ENCODE assay signal across 8 mouse cellular contexts in the genomic region with DNA sequence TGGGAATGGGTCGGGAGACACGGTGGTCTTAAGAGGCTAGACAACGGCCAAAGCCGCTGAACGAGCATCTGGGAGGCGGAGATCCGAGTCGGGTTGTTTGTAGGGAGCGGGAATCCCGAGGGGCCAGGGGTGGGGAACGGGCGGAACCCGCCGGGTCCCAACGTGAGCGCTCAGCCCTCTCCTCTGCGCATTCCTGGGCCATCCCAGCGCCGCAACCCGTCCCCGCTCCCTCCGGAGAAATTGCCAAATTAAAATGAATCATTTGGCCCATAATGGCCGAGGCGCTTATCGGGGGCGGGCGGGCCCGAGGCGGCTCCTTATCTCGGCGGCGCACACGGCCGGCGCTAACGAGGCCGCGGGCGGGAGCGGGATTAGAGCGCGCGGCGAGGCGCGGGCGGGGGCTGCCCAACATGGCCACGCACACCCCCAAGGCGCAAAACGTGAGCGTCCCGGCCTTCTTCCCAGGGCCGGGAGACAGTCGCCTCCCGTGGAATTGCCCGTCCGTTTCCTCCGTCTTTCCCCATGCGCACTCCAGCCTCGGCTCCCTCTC. TPM values are rescaled to one million over a fixed set of nuclear protein-coding genes. Genes with fewer than 3 reads are reported as not detected.
DNase-seq lines count a peak whose midpoint lies in the region; ATAC-seq and TF ChIP-seq lines count a peak whose summit lies in the region.

Tal1 (plus strand) TSS at position 56 of the 550 bp plus-strand sequence.

- 1% methylated on average over 60 of the region's 60 CpGs for WGBS in lung, adult 2 months
- under 1% methylated on average over 53 of the region's 60 CpGs for WGBS in embryonic facial prominence, embryonic 11.5 days
- under 1% methylated on average over 60 of the region's 60 CpGs for WGBS in limb, embryonic 12.5 days
- whole genome bisulfite sequencing in midbrain, embryonic 16.5 days, result under 1% methylated on average over 60 of the region's 60 CpGs

- 0 out of 2 replicates have a peak within 1 kb of the TSS, but pooled peaks have one; percentile 9 for H3K27ac ChIP-seq in embryonic facial prominence, embryonic 11.5 days (replicated peaks; ENCODE audit: low read depth, low read length)
- peak within 1 kb of the TSS; percentile 45; the same call in 1 of the 2 replicates for H3K27ac ChIP-seq in limb, embryonic 12.5 days
- peak within 1 kb of the TSS; percentile 88 for H3K27ac ChIP-seq in midbrain, embryonic 16.5 days (ENCODE audit: low read length)

- peak within 1 kb of the TSS; percentile 50 for H3K9ac ChIP-seq in embryonic facial prominence, embryonic 11.5 days (replicated peaks; ENCODE audit: low read length)
- peak within 1 kb of the TSS; percentile 37 for H3K9ac ChIP-seq in limb, embryonic 12.5 days (replicated peaks)
- H3K9ac ChIP-seq in midbrain, embryonic 16.5 days (ENCODE audit: low read depth, low read length), result peak within 1 kb of the TSS; percentile 58

- peak within 1 kb of the TSS; percentile 75 for H3K4me3 ChIP-seq in lung, adult 2 months (replicated peaks; ENCODE audit: extremely low read depth, low read depth, low read length)
- H3K4me3 ChIP-seq in embryonic facial prominence, embryonic 11.5 days (ENCODE audit: low read depth, low read length), result peak within 1 kb of the TSS; percentile 29
- peak within 1 kb of the TSS; percentile 37 for H3K4me3 ChIP-seq in limb, embryonic 12.5 days (replicated peaks)
- H3K4me3 ChIP-seq in midbrain, embryonic 16.5 days (ENCODE audit: low read depth, low read length), result peak within 1 kb of the TSS; percentile 40

- peak within 1 kb of the TSS; percentile 50 for H3K4me2 ChIP-seq in embryonic facial prominence, embryonic 11.5 days (ENCODE audit: low read depth, low read length)
- peak within 1 kb of the TSS; percentile 58 for H3K4me2 ChIP-seq in limb, embryonic 12.5 days
- peak within 1 kb of the TSS; percentile 45 for H3K4me2 ChIP-seq in midbrain, embryonic 16.5 days (ENCODE audit: low read length)

- TF ChIP-seq CTCF in lung, adult 2 months (IDR thresholded peaks at IDR 0.05; ENCODE audit: insufficient read depth, low read length), result no peak

- peaks cover 3% of the 10 kb centered on the region for H3K4me1 ChIP-seq in lung, adult 2 months (ENCODE audit: control insufficient read depth, insufficient read depth, low read length)
- H3K4me1 ChIP-seq in embryonic facial prominence, embryonic 11.5 days (ENCODE audit: control insufficient read depth, insufficient read depth, low read length), result peaks cover 4% of the 10 kb centered on the region
- peaks cover 23% of the 10 kb centered on the region for H3K4me1 ChIP-seq in limb, embryonic 12.5 days (replicated peaks)
- H3K4me1 ChIP-seq in midbrain, embryonic 16.5 days (ENCODE audit: control insufficient read depth, insufficient read depth, low read length), result peaks cover 6% of the 10 kb centered on the region

- H3K27me3 ChIP-seq in embryonic facial prominence, embryonic 11.5 days (ENCODE audit: control insufficient read depth, insufficient read depth, low read length), result peaks cover 76% of the 10 kb centered on the region
- H3K27me3 ChIP-seq in limb, embryonic 12.5 days, result peaks cover 98% of the 10 kb centered on the region
- H3K27me3 ChIP-seq in midbrain, embryonic 16.5 days (ENCODE audit: control insufficient read depth, insufficient read depth, low read depth, low read length), result peaks cover 42% of the 10 kb centered on the region

- intact Hi-C loops in heart, postnatal 10 days (cut with DNase I), result loop anchor here (5.0 kb wide), 1 partner anchor 149 kb away; the partner anchor contains the start of gene Foxd2

- no peaks in the 10 kb centered on the region for H3K36me3 ChIP-seq in embryonic facial prominence, embryonic 11.5 days (replicated peaks; ENCODE audit: control insufficient read depth, insufficient read depth, low read depth, low read length)
- H3K36me3 ChIP-seq in limb, embryonic 12.5 days, result no peaks in the 10 kb centered on the region
- no peaks in the 10 kb centered on the region for H3K36me3 ChIP-seq in midbrain, embryonic 16.5 days (ENCODE audit: control insufficient read depth, insufficient read depth, low read length)

- DNase-seq in lung, adult 2 months, result peak; percentile 69
- DNase-seq in lung, postnatal 25 days (ENCODE audit: low spot score), result no peak
- peak; percentile 41 for DNase-seq in embryonic facial prominence, embryonic 11.5 days (ENCODE audit: low spot score)
- peak; percentile 65 to 68 for DNase-seq in heart, postnatal 10 days
- DNase-seq in ovary, postnatal 36 days (ENCODE audit: low spot score), result no peak
- no peak for DNase-seq in thymus, postnatal 25 days

- 0 out of 2 replicates have a peak, but pooled peaks have one; percentile 10 for ATAC-seq in embryonic facial prominence, embryonic 11.5 days (replicated peaks; ENCODE audit: insufficient number of reproducible peaks, low FRiP score, low TSS enrichment, low read depth)
- ATAC-seq in limb, embryonic 12.5 days (ENCODE audit: insufficient number of reproducible peaks, insufficient read depth, low FRiP score, low TSS enrichment, low read depth), result no peak
- ATAC-seq in midbrain, embryonic 16.5 days, result peak; percentile 66

- TF ChIP-seq POLR2A in lung, adult 2 months (IDR thresholded peaks at IDR 0.05; ENCODE audit: borderline replicate concordance, extremely low read depth, low read depth, low read length), result no peak

- H3K9me3 ChIP-seq in embryonic facial prominence, embryonic 11.5 days (replicated peaks; ENCODE audit: control insufficient read depth, low read length), result no peaks in the 10 kb centered on the region
- H3K9me3 ChIP-seq in limb, embryonic 12.5 days, result no peaks in the 10 kb centered on the region
- H3K9me3 ChIP-seq in midbrain, embryonic 16.5 days (replicated peaks; ENCODE audit: control insufficient read depth, low read length, poor library complexity, severe bottlenecking), result no peaks in the 10 kb centered on the region

RNA-seq across cellular contexts. Expression of gene Tal1, which starts in this region (rescaled TPM):
- polyA plus RNA-seq in lung, adult 2 months (2012; rRNA removed), result 11.1 and 20.9 TPM in 2 replicates
- 4.8 and 5.3 TPM in 2 replicates for polyA plus RNA-seq in embryonic facial prominence, embryonic 11.5 days (2014; fragmentation: Nextera tagmentation; extraction: Ambion mirVana)
- total RNA-seq in heart, postnatal 10 days (2021), result 1 to 10 TPM; 7.2 to 7.3 TPM
- 1.4 and 1.9 TPM in 2 replicates for polyA plus RNA-seq in limb, embryonic 12.5 days (2016; fragmentation: Nextera tagmentation; extraction: Ambion mirVana)
- polyA plus RNA-seq in midbrain, embryonic 16.5 days (2015; fragmentation: Nextera tagmentation; extraction: Ambion mirVana), result 4.6 and 6.4 TPM in 2 replicates

Comparison
In these comparisons a context has a peak if more than half of its experiments do, and no peak if none do; other contexts are left out.
1. DNase-seq: peak in lung, adult 2 months (single experiment), embryonic facial prominence, embryonic 11.5 days (single experiment) and heart, postnatal 10 days (2 of 2); none in lung, postnatal 25 days (single experiment), ovary, postnatal 36 days (single experiment) and thymus, postnatal 25 days (single experiment).
2. H3K27ac ChIP-seq: peak in every context shown above with its lines; median percentile 88 in midbrain, embryonic 16.5 days; 45 in limb, embryonic 12.5 days; 9 in embryonic facial prominence, embryonic 11.5 days.
3. Peak in every context shown above with its lines, with median percentiles within 50 percentile points of each other: H3K4me3 ChIP-seq, H3K4me2 ChIP-seq and H3K9ac ChIP-seq.